Mouse (Mus musculus): ENCODE results near the gene S1pr3.

The S1pr3 gene

GRCm38 (mm10) chr13:51407541-51408217 is 760 bp upstream of the S1pr3 start:
- no peak for DNase-seq

- no peak for DNase-seq
Measured at GRCm38 (mm10) chr13:51409936-51410481, 1.6 kb downstream of the S1pr3 start.

- no peak for DNase-seq
Measured at GRCm38 (mm10) chr13:51411243-51411642, 2.8 kb downstream of the S1pr3 start.

GRCm38 (mm10) chr13:51411696-51412430 is 3.4 kb downstream of the S1pr3 start:
- no peak for DNase-seq

GRCm38 (mm10) chr13:51413461-51413860 is 5.0 kb downstream of the S1pr3 start:
- DNase-seq = no peak

GRCm38 (mm10) chr13:51416727-51417126 is 8.3 kb downstream of the S1pr3 start:
- no peak for DNase-seq

GRCm38 (mm10) chr13:51417796-51418195 is 9.4 kb downstream of the S1pr3 start:
- no peak for DNase-seq

- peak; percentile 89 for DNase-seq
Measured at GRCm38 (mm10) chr13:51418268-51418941, 10.0 kb downstream of the S1pr3 start.

- no peak for DNase-seq
Measured at GRCm38 (mm10) chr13:51418942-51419451, 10.6 kb downstream of the S1pr3 start.

- DNase-seq = no peak
Measured at GRCm38 (mm10) chr13:51419501-51419900, 11.1 kb downstream of the S1pr3 start.

- DNase-seq = no peak
Measured at GRCm38 (mm10) chr13:51420861-51421260, 12.4 kb downstream of the S1pr3 start.

- no peak for DNase-seq
Measured at GRCm38 (mm10) chr13:51423647-51424046, 15.2 kb downstream of the S1pr3 start.

- peak; percentile 19 for DNase-seq
Measured at GRCm38 (mm10) chr13:51424647-51425046, 16.2 kb downstream of the S1pr3 start.

- DNase-seq = no peak
Measured at GRCm38 (mm10) chr13:51425662-51426443, 17.4 kb downstream of the S1pr3 start.

GRCm38 (mm10) chr13:51433371-51433770 is 24.9 kb downstream of the S1pr3 start:
- no peak for DNase-seq

- no peak for DNase-seq
Measured at GRCm38 (mm10) chr13:51434460-51434859, 26.0 kb downstream of the S1pr3 start.

GRCm38 (mm10) chr13:51435146-51435545 is 26.7 kb downstream of the S1pr3 start:
- DNase-seq = no peak

- DNase-seq = no peak
Measured at GRCm38 (mm10) chr13:51437105-51438085, 29.0 kb downstream of the S1pr3 start.

- DNase-seq = no peak
Measured at GRCm38 (mm10) chr13:51442922-51443321, 34.5 kb downstream of the S1pr3 start.

GRCm38 (mm10) chr13:51446550-51446949 is 38.1 kb downstream of the S1pr3 start:
- no peak for DNase-seq

- DNase-seq = no peak
Measured at GRCm38 (mm10) chr13:51456190-51456878, 47.9 kb downstream of the S1pr3 start.
